ENCODE assay signal across 27 mouse cellular contexts in the genomic region with DNA sequence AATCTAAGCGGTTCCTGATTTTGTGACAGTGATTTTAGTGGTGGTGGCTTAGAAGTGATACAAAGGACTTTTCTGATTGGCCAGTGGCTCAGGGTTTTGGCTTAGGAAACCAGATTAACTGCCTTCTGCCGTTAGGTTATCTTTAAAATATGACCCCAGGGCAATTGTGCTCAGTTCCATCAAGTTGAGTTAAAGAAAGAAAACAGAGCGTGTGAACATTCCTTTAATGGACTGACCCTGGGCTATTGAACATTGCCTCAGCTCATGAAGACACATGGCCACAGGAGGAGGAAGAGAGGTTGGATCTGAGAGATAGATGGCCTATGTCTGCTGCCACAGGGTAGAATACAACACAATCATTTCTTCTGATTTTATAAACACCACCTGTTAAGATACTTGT.
"Had no signal": no experiment of that assay in that cellular context is flagged by ENCODE, and none has a peak within 500 bp of the region (broad histone marks: within the 10 kb centered on the region; RNA-seq: fewer than 3 reads in every experiment).

No protein-coding gene starts in this region.

- DNase-seq: cerebellum, adult 2 months; cerebellum, adult 8-10 months; cerebellum, adult 9-10 months; cerebellum, adult 9-11 months; cerebellum, postnatal 10 days; cerebellum, postnatal 14 days; cerebellum, postnatal 25 days; cerebellum, postnatal 36 days; forebrain, postnatal 0 days; gastrocnemius, adult 2 months; gastrocnemius, postnatal 10 days; gastrocnemius, postnatal 14 days; gastrocnemius, postnatal 25 days; gastrocnemius, postnatal 36 days; heart, adult 11 months; heart, adult 18-20 months; heart, adult 2 months had no signal

- H3K4me2 ChIP-seq: embryonic facial prominence, embryonic 12.5 days; embryonic facial prominence, embryonic 13.5 days; embryonic facial prominence, embryonic 15.5 days; forebrain, embryonic 12.5 days; forebrain, embryonic 13.5 days; forebrain, embryonic 15.5 days had no signal

- H3K4me3 ChIP-seq: embryonic facial prominence, embryonic 10.5 days; embryonic facial prominence, embryonic 12.5 days; embryonic facial prominence, embryonic 13.5 days; embryonic facial prominence, embryonic 15.5 days; erythroblast, embryonic 14.5 days; forebrain, embryonic 10.5 days; forebrain, embryonic 12.5 days; forebrain, embryonic 13.5 days; forebrain, embryonic 15.5 days; gastrocnemius, adult 2 months; heart, adult 2 months had no signal

- H3K27me3 ChIP-seq: embryonic facial prominence, embryonic 12.5 days; embryonic facial prominence, embryonic 13.5 days; embryonic facial prominence, embryonic 15.5 days; forebrain, embryonic 12.5 days; forebrain, embryonic 13.5 days; forebrain, embryonic 15.5 days had no signal

- H3K4me1 ChIP-seq: embryonic facial prominence, embryonic 10.5 days; embryonic facial prominence, embryonic 12.5 days; embryonic facial prominence, embryonic 13.5 days; embryonic facial prominence, embryonic 15.5 days; forebrain, embryonic 10.5 days had no signal

- H3K27ac ChIP-seq: embryonic facial prominence, embryonic 10.5 days; embryonic facial prominence, embryonic 12.5 days; embryonic facial prominence, embryonic 13.5 days; embryonic facial prominence, embryonic 15.5 days; forebrain, embryonic 10.5 days; forebrain, embryonic 12.5 days; forebrain, embryonic 13.5 days; forebrain, embryonic 15.5 days; gastrocnemius, adult 2 months; heart, adult 2 months had no signal

- H3K9me3 ChIP-seq: embryonic facial prominence, embryonic 10.5 days; embryonic facial prominence, embryonic 12.5 days; embryonic facial prominence, embryonic 13.5 days; embryonic facial prominence, embryonic 15.5 days; forebrain, embryonic 10.5 days; forebrain, embryonic 12.5 days; forebrain, embryonic 13.5 days; forebrain, embryonic 15.5 days had no signal

- ATAC-seq: forebrain, embryonic 13.5 days; forebrain, embryonic 14.5 days; forebrain, embryonic 15.5 days; forebrain, postnatal 0 days had no signal

- H3K9ac ChIP-seq: embryonic facial prominence, embryonic 12.5 days; embryonic facial prominence, embryonic 13.5 days; embryonic facial prominence, embryonic 15.5 days; forebrain, embryonic 12.5 days; forebrain, embryonic 13.5 days; forebrain, embryonic 15.5 days; forebrain, postnatal 0 days had no signal

- H3K36me3 ChIP-seq: embryonic facial prominence, embryonic 10.5 days; embryonic facial prominence, embryonic 12.5 days; embryonic facial prominence, embryonic 13.5 days; embryonic facial prominence, embryonic 15.5 days; forebrain, embryonic 10.5 days; forebrain, embryonic 12.5 days; forebrain, embryonic 15.5 days had no signal
